Mouse (Mus musculus) thymus, postnatal 4 days (tissue): ENCODE data around the gene Klf13.

Source experiments
- DNase-seq: peaks from one replicate; pipeline ENCODE4 v3.0.0; 2021

Gene Klf13

DNA sequence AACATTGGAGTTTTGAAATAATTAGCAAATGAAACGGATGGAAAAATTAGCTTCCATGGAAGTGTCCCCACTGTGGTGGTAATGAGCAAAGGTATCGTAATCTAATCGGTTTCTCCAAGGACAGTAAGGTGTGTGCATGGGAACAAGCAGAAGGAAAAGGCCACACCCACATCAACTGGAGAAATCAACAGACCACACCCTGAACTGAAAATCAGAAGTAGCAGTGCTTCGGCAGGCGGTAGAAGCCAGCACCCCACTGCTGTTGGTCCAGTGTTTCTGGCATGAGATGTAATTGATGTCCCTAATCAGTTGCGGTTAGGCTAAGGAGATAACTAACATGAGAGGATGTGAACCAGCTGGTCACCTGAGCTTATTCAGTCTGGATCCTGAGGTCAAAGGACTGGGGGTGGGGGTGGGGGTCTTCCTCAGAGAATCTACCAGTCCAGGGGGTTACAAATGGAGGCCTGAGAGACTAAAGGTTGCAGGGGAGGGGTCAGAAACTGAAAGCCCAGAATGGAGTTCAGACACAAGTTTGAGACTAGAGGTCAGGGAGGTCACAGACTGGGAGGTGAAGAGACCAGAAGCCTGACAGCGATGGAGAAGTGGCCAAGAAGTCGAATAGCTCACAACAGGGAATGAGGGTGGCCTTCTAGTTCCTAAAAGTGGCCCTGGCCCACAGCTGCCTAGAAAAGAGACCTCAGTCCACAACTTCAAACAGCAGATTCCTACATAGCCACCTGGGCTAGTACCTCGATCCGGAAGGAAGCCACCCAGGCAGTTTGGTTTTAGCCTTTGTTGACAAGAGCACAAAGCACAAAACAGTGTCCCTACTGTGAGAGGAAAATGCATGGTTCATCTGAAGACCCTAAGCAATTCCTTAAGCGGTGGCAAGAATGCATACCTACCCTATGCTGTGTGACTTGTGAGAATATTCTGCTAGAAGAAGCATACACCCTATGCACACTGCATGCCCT lies 9.1 kb upstream of the Klf13 start:
- DNase-seq, result no peak

DNA sequence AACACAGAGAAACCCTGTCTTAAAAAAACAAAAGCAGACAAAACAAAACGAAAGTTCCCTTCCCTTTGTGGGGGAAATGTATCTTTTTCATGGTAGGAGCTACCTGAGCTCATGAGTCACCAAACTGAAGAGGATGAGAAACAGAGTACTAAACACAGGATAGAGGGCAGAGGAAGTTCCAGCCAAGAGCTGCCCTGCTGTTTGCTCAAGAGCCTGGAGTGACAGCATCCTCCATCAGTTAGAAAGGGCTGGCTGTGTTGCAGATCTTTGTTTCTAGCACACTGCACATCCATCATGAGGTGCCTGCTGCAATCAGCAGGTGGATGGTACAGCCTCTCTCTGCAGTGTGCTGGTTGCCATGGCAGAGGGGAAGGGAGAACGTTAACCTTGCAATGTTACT lies 5.2 kb upstream of the Klf13 start:
- DNase-seq, result no peak

DNA sequence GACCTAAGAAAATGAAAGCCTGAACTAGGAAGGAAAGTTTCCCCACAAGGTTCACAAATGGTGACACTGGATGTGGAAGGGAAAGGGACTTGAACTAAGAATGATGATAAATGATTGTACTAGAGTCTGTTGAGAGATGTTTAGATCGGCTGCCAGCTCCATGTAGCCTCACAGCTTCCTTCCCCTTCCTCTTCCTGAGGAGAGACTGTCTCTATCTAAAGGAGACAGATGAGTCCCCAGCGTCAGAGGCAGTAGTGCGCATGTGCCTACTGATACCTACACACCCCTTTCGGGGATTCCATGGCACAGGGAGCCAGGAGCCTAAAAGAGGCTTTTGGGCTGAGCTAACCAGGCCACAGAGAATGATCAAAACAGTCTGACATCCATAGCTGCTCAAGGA lies 2.8 kb upstream of the Klf13 start:
- no peak for DNase-seq

DNA sequence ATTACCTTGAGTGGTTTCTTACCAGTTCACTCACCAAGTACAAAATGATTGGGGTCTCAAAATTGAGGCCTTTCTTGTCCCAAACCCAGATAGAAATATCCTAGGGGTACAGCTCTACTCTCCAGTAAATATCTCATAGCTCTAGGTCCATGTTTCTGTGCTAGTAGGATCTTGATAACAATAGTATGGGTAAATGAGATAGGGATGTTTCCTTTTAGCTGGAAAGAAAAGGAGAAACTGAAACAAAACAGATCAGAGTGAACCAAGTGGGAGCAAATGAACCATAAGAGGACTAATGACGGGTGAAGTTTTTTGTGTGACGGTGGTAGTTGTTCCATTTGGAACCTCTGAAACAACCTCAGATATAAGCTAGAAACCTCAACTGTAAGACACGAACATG lies 2.3 kb upstream of the Klf13 start:
- no peak for DNase-seq

DNA sequence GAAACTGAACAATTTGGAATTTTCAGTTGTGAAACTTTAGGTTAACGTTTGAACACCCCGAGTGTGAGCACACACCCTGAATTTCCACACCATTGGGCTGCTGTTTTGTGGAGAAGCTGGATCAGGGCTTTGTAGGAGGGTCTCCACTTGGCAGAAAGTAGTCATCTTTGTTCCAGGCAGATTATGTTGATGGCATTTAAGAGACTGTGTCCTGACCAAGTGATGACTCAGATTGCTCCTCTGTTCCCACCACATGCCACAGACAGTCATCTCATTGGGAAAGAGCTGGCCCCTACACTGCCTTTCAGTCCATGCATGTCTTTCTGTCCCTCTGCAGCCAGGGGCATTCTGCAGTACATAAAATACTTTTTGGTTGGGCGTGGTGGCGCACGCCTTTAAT lies 1.6 kb upstream of the Klf13 start:
- DNase-seq, result no peak

DNA sequence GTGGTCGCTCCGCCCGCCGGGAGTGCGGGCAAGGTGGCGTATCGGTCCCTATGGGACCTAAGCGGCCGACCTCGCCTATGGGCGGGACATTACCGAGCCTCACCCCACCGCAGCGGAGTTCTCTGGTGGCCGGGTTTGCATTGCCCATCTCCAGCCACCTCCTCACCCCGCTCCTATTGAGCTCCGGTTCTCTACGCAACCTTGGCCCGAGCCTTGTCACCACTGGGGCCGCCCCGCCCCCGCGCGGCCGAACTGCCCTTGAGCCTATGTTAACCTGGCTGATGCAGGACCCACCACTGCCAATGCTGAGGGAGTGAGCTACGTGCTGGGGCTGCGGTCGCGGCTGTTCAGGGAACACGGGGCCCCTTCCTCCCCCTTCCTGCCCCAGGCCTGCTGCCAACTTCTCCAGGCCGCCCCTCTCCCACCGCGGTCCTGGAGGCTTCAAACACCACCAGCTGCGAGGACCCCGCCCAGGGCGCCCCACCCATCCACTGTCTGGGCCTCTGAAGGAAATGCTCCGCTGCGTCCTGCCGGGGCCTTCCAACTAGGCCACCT lies 759 bp upstream of the Klf13 start:
- DNase-seq, result peak; percentile 92

DNA sequence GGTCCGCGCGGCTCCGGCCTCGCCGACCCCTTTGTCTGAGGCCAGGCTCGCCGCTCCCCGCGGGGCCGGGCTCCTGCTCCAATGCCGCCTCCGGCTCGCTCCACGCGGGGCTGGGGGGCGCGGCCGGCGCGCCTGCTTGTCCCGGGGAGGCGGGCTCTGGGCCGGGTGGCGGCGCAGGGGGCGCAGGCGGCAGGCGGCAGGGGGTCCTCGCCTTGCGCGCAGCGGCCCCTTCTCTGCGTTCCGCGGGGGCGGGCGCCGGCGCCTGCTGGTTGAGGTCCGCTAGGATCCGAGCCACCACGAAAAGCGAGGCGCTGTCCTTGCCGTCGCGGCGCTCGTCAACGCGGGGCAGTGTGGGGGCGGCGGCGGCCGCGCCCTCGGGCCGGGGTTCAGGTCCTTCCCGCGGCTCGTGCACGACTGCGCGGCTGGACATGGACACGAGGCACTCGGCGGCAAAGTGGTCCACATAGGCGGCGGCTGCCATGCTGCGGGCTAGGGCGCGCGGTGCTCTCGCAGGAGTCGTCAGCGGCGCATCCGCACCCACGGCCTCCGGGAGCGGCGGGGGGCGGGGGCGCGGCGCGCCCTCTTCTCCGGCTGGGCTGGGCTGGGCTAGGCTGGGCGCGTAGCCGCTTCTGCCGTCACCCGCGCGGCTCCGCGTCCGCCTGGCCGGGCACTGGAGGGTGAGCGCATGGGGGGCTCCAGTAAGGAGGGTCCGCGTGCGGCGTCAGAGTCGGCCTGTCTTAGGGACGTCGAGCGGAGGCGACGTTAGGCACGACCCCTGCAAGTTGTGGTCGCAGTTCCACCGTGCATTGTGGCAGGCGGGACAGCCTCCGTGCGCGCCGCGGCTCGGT lies 425 bp downstream of the Klf13 start:
- peak; percentile 85 for DNase-seq

DNA sequence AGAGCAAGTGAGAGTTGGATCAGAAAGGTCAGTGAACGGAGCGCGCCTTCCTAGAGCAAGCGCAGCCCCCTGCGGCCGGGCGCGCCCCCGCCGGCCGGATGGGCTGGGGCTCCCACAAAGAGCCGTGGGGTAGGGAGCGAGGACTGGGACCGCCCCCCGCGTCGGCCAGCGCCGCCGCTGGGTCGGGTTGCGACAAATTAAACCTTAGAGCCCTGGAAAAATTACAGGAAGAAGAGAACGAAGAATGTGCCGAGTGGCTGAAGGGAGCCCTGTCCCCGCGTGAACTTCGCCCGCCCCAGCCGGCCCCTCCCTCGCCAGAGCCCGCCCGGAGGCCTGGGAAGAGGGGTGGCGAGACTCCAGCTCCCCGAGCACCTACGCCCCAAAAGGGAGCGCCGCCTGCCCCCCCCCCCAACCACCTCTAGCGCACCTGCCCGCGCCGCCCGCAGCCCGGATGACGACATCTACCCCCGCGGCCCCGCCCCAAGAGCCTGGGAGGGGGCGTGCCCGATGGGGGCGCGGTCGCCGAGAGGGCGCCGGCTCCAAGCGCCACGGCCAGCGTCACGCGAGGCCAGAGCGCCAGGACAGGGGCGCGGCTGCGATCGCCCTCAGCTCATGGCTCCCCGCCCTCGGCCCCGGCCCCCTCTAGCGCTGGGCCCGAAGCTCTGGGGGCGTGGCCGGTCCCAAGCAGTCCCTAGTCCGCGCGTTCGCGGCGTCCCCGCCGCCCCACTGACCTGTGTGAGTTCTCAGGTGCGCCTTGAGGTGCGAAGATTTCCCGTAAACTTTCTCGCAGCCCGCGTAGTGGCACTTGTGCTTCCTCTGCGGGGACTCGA lies 1.3 kb downstream of the Klf13 start:
- DNase-seq, result peak; percentile 95

DNA sequence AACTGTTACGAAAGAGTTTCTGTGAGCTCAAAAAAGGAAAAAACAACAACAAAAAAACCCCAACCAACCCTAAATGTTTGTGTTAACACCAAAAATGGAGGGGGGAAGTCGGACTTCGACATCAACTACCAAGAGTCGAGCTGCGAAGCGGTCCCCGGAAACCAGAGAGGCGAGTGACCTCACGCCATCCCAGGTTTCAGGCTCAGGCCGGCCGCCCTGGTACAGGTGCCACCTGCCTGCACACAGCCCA lies 1.8 kb downstream of the Klf13 start:
- no peak for DNase-seq

DNA sequence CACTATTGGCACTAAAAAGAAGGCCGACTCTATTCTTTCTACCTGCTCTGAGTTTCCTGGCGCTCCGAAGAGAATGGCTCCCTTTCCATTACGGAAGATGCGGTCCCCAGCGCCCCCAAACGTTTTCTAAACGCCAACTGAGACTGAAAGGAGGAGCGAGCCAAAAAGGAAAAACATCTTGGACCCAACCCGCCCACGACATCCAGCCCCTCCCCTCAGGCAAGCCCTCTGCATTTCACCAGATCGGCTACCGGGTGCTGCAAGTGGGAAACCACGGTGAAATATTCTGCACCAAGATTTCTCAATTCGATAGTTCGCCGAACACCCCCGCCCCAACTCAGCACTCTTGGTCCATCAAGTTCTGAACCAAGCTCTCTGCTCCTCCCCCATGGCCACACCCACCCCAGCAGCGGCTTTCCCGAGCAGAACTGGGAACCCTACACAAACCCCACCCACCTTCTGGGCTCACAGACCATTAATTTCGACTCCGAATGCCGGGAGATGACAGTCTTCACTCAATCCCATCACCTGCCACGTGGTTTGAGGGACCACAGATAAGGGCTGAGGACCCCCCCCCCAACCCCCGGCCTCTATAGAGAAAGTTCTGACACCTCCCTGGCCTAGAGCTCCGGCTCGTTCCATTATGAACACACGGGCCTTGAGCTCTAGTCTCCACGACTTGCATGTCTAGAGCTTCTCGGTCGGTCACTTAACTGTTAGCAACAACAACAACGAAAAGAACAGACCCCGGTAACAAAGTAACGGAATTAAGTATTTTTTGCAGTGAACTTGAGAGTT lies 2.3 kb downstream of the Klf13 start:
- DNase-seq, result peak; percentile 77

DNA sequence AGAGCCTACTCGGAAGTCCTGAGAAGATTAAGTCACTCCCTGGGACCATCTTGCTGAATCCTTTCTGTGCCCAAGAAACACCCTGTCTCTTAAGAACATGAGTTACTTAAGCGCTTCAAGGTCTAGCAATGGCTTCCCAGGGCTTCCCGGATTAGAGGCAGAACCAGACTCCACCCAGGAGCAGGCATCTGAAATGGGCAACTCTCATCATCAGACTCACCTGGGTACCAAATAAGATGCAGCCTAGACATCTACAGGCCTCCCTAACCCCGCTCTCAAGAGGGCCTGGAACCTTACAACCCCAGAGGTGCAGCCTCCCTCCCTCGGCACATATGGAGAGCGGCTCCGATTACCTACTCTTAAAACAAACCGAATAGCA lies 2.9 kb downstream of the Klf13 start:
- DNase-seq, result no peak

DNA sequence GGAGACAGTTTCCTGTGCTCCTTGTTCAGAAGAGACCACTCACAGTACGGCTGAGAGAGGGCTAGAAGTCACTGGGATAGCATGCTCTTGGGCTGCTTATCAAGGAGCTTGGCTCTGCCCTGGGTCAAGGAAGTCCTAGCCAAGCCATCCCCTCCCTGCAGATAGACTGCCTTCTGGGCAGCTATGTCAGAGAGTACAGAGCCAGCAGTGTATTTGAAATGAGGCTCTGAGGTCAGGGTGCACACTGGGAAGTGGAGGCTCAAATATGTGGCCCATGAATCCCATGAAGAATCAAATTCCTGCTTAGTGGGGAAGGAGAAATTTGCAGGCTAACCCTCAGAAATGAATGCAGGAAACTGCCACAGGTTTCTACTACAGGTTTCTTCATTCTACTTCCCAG lies 4.2 kb downstream of the Klf13 start:
- no peak for DNase-seq

DNA sequence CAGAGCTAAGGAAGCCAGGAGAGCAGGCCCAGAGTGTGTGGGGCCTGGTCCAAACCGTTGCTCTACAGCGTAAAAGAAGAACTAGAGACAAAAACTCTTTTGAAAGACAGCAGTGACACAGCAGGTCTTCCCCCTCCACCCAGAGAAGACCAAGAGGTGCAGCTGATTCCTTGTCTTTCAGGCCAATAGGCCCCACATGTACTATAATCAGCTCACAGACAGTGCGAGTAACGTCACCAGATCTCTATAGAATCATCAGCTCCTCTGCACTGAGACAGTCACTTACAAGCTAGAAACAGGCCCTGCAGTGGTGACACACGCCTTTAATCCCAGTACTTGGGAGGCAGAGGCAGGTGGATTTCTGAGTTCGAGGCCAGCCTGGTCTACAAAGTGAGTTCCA lies 4.8 kb downstream of the Klf13 start:
- no peak for DNase-seq

DNA sequence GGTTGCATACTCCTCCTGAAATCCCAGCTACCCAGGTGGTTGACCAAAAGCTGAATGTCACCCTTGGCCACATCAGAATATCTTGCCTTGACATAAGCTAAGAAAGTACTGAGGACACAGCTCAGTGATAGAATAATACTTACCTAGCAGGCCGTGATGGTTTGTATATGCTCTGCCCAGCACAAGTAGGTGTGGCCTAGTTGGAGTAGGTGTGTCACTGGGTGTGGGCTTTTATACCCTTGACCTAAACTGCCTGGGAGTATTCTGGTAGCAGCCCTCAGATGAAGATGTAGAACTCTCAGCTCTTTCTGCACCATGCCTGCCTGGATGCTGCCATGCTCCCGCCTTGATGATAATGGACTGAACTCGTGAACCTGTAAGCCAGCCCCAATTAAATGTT lies 6.3 kb downstream of the Klf13 start:
- DNase-seq, result no peak

DNA sequence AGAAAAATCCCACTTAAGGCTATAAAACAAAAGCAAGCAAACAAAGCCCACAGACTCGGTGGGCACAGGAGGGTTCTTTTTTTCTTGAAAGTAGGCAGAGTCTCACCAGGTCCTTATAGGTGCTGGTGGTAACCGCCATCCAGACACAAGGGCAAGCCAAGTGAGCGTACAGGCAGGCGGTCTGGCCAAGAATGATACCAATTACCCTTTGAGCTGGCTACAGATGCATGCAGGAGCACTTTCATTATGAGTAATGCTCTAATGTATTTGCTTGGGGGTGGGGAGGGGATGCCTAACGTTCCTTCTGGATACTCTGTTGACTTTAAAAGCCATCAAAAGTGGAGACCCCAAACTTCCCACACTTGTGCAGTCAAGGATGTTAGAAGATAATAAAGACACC lies 7.9 kb downstream of the Klf13 start:
- DNase-seq, result no peak

DNA sequence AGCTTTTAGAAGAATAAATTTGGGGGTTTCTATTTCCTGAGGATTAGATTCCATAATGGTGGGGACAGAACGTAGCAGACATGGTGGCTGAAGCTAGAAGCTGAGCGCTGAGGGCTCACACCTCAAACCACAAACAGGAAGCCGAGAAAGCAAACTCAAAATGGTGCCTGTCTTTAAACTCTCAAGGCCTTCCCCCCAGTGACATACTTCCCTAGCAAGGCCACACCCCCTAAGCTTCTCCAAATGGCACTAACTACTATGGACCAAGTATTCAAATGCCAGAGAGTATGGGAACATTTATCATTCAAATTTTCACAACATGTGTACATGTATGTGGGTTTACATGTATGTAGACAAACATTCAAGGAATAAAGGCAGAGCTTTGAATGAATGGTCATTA lies 8.6 kb downstream of the Klf13 start:
- DNase-seq, result peak; percentile 45

DNA sequence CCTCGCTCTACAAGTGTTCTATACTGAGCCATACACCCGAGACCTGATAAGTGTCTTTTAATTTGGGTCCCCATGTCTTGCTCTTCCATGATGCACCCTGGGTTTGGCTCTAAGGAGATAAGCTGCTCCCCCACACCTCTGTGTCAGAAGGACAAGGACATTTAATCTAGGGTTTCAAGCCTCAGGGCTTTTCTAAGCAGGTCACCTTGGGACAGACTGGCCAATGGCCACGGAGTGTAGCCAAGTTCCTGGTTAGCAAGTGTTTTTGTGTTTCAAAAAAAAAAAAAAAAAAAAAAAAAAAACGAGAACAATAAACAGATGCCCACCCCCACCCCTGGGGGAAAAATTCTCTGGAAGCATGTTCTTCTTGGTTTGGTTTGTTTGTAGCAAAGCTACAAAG lies 9.6 kb downstream of the Klf13 start:
- DNase-seq, result no peak

DNA sequence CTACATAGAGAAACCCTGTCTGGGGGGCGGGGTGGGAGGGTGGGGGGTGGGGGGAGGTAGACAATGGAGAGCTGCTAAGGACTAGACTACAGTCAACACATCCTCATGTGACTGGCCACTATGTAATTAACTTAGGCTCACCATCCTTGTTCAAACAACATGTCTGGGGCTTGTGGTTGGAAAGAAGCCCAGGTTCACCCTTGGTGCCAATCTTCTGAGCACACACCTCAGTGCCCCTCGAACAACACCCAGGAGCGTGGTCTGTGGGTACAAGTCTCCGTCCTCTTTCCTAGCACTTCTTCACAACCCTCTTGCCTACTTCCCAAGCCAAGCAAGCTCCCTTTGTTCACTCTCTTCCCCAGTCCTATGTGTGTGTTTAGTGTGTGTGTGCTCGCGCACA lies 11.6 kb downstream of the Klf13 start:
- DNase-seq, result no peak

DNA sequence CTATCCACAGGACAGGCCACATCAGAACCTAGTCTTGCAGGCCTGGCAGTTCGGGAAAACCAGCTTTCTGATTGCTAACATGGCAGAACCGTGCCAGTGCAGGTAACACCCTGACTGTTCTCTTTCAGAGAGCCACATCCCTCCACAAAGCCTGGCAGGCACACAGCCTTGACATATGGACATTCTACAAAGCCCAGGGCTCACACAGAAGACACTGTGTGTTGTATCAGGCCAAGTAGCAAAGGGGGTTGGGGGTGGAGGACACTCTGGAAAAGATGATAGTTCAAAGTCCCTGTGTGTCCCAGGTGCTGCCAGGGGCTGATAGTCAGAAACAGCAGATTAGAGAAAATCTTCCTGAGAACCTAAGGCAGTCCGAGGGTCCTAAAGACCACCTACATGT lies 12.2 kb downstream of the Klf13 start:
- DNase-seq, result no peak

DNA sequence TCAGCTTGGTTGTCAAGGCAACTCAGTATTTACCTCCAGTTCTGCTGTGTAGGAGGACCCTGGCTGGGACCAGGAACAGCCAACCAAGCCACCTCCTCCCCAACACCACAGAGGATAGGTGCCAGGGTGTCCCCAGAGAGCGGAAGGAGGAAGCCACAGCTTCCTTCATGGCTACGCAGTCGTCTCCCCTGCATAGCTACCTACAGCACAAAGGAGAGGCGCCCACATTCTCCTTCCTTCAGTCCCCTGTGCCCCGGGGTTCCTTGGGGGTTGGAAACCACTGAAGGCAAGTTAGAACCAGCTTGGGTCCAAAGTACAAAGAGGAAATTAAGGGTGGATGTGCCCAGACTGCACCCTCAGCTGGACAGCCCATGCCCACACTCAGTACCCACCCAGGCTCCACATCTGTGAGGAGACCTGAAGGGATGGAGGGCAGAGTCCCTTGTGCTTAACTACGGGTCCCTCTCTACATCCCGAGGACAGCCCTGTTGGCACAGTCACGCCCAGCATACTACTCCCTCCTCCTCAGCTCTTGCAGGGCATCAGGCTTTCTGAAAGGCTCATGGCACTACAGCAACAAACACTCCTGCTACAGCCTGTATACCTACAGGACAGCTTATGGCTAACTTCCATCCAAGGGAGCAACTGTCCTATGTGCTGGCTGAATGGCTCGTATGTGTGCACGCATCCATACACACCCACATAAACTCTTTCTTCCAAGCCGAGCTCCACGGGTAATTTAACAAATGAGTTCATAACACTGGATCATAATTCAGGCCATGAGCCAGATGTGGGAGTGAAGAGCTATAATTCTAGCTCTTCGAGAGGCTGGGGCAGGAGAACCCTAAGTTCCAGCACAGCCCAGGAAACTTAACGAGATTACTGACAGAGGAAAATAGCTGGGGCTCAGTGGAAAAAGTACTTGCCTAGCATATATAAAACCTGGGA lies 13.0 kb downstream of the Klf13 start:
- peak; percentile 68 for DNase-seq

DNA sequence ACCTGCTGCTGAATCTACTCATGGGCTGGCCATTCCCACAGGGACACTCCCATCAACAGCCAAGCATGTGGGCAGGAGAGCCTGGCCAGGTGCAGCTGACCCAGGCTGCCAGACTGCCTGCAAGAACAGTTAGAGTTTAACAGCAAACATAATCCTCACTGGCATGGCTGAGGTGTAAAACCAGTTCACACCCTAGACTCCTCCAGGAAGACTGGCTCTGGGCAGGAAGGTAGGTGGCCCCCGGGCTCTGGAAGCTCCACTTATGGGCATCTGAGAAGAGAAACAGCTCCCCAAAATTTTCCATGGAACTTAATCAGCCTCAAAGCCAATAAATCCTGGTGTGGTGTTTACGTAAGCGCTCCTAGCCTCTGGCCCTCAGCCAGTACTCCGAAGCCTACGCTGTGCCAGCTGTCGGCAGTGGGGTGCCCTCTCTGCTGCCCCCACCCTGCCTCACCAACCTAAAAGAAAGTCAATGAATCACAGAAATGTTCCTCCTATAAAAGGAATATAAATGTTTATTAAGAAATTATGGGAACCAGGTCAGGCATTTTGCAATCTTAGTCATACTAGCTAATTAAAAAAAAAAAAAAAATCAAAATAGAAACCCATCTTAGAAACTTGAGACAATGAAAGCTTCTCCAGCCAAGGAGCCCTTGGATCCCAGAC lies 13.8 kb downstream of the Klf13 start:
- DNase-seq, result no peak
